Mouse (Mus musculus) left cerebral cortex, postnatal 36 days (tissue): ENCODE results near the gene Gnptab. TPM values are rescaled to one million over a fixed set of nuclear protein-coding genes. Genes with fewer than 3 reads are reported as not detected.
"Not testable (repeated sequence)": the region's sequence is repeated elsewhere in the genome, so short reads cannot be mapped to it uniquely, and the experiment has no call there.

Experiments
- DNase-seq, 2 experiments: peaks; one replicate each; pipeline ENCODE4 v3.0.0; 2021 to 2022; ENCODE audit warnings: low spot score in 2 of 2, mixed read lengths in 1 of 2
- intact Hi-C: fragments of 180-260 bp; cut with DNase I; formaldehyde crosslinking; loops from one replicate; pipeline ENCODE4 v1.15.1; 2025
- total RNA-seq, 2 experiments: library from RNA; stranded (reverse); gene quantifications; 2 replicates each; pipeline ENCODE4 v1.2.3; 2021

The Gnptab gene
- total RNA-seq, 2 experiments from 2014 or later: 71.4 to 76.5 TPM

DNA sequence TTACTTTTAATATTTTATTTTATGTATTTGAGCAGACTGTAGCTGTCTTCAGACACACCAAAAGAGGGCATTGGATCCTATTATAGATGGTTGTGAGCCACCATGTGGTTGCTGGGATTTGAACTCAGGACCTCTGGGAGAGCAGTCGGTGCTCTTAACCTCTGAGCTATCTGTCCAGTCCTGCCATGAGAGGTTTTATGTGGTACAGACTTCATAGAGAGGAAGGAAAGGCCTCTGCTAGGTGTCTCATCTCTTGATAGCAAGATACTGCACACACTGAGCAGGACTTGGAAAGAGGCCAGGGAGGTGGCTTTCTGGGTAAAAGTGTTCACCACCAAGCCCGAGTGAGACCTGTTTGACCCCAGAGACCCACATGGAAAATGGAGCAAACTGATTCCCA lies 6.0 kb upstream of the Gnptab start:
- intact Hi-C loops, DNase-seq: not testable (repeated sequence)

DNA sequence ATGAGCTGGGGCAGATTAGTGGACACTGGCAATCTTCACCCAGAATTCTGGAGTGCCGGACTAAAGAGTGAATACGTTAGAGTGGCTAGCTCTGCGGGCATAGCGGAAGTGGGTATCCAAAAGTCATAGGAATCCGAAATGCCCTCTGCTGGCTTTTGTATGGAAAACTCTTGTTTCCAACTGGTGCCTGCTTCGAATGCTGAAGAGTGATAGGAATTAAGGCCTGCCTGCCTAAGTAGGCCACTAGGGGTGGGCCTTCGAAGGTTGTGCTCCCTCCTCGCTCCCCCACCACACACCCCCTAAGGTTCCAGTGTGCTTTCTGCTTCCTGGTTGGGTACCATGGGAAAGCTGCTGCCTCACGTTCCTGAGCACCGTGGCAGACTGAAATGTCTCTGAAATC lies 3.9 kb upstream of the Gnptab start:
- DNase-seq: no peak
- intact Hi-C loops: loop anchor here (5.0 kb wide), 1 partner anchor 292 kb away; no protein-coding TSS in a partner anchor

DNA sequence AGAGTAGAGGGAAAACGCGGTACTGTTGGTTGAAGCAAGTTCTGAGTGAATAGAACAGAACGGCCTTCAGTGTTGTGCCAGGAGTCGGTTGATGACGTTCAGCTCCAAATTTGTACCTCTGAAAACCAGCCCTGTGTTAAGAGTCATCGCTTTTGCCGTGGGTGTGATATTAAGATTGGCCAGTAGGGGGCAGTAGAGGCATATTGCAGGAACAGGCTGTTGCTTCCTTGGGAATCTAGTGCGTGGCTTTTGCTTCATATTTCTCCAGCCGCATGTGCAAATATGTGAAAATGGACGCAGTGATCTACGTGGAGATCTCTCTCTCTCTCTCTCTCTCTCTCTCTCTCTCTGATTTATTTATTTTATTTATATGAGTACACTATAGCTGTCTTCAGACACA lies 2.2 kb upstream of the Gnptab start:
- peak; percentile 91 to 93 for DNase-seq
- intact Hi-C loops: loop anchor here (5.0 kb wide), 1 partner anchor 291 kb away; no protein-coding TSS in a partner anchor

GRCm38 (mm10) chr10:88377666-88378065 lies 1.3 kb upstream of the Gnptab start:
- intact Hi-C loops: loop anchor here (5.0 kb wide), 1 partner anchor 290 kb away; no protein-coding TSS in a partner anchor
- DNase-seq: no peak

GRCm38 (mm10) chr10:88380002-88380401 lies 1.1 kb downstream of the Gnptab start:
- intact Hi-C loops: no loop called here
- DNase-seq: peak; percentile 47

DNA sequence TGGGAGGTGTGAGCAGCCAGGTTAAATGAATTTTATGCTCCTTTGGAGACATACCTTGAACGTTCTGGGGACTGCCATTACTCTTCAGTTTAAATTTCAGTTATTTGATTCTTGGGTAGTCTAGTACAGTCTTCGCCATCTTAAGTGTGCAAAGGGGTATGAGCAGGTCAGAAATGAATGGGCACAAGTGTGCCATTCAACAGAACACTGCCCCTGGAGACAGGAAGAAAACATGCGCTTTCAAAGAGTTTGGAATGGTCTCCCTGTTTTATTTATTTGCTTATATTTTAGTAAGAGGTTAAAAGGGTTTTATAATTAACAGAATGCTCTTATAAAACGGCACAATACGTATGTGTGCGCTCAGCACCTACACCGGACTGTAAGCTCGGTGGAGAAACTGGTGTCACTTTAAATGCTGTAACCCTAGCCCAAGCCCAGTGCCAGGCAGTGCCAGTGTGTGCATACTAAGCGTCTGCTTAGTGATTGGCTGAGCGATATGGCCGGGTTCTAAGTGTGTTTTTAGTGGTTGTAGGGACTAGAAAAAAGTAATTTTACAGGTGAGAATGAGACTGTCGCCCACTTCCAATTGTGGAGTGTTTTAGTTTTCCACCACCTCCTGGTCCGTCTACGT lies 1.6 kb downstream of the Gnptab start:
- DNase-seq: no peak
- intact Hi-C loops: no loop called here

DNA sequence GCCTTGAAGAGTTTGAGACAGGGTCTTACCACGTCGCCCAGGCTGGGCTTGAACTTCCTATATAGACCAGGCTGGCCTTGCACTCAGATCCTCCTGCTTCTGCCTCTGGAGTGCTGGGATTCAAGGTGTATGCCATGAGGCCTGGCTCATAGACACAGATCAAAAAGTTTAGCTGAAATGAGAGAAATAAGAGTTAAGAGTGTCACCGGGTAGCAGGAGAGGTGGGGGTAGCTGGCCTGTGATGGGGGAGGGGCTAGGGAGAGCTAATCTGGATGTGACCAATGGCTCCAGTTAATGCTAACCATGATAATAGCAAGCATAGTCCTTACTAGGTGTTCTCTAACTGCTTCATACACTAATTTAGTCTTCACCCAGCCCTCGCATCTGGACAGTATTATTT lies 2.4 kb downstream of the Gnptab start:
- intact Hi-C loops: no loop called here
- DNase-seq: no peak

GRCm38 (mm10) chr10:88382009-88382408 lies 3.1 kb downstream of the Gnptab start:
- no peak for DNase-seq
- intact Hi-C loops: no loop called here

- DNase-seq: no peak
- intact Hi-C loops: no loop called here
These were observed 4.5 kb downstream of the Gnptab start for GRCm38 (mm10) chr10:88383479-88383878.

DNA sequence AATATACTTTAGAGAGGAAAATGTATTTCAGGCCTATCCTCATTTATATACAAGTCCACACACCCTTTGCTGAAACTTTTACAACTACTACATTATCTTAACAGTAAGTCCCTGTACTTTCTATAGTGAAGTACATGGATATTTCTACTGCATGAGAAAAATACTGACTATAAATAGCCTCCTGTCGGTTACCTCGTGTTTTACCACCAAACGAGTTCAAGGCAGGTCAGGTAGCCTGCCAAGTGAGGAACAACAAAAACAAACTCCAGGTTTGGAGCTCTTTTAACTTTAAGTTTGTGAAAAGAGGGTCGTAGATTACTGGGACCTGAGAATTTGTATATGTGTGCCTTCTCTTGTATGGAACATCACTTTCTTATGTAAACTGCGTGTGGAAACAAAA lies 5.1 kb downstream of the Gnptab start:
- intact Hi-C loops: no loop called here
- DNase-seq: no peak

GRCm38 (mm10) chr10:88385290-88385689 lies 6.4 kb downstream of the Gnptab start:
- intact Hi-C loops: no loop called here
- no peak for DNase-seq

- intact Hi-C loops: no loop called here
- DNase-seq: no peak
These were observed 6.8 kb downstream of the Gnptab start for GRCm38 (mm10) chr10:88385758-88386157.

GRCm38 (mm10) chr10:88386251-88386650 lies 7.3 kb downstream of the Gnptab start:
- intact Hi-C loops: no loop called here
- no peak for DNase-seq

DNA sequence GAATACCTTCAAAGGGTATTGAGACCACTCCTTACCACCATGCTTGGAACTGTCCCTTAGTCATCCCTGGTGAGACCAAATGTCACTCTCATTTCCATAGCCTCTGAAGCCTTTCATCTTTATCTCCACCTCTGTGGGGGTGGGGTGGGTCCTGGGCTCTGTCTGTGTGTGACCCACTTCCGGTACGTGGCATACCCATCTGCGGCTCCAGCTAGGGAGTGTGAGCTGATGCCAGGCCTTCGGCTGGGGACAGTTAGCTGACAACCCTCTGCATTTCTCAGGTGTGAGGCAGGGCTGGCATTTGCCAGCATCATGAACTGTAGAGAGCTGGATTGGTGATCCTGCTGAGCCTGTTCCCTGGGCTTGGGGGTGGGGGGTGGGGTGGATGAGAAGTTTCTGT lies 10.6 kb downstream of the Gnptab start:
- DNase-seq: no peak
- intact Hi-C loops: no loop called here

GRCm38 (mm10) chr10:88390096-88390790 lies 11.3 kb downstream of the Gnptab start:
- intact Hi-C loops: no loop called here

DNA sequence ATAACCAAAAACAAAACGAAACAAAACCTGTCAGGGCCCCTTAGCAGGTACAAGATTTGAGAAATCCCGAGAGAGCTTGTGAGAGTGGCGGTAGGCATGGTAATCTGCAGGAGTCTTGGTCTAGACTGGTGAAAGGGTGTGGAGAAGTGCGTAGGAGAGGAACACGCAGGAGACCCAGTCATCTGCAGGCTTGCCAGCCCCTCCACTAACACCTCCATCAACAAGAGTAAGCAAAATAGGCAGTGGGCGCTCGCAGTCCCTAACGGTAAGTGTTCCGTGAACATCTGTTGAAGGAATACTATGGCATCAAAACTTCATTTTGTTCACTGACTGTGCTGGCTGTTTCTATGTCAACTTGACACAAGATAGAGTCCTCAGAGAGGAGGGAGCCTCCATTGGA lies 12.6 kb downstream of the Gnptab start:
- intact Hi-C loops: no loop called here
- DNase-seq: peak in 1 of 2 experiments; percentile 17

More at GRCm38 (mm10) chr10:88390096-88390790, 11.3 kb downstream of the Gnptab start:
- no peak for DNase-seq

DNA sequence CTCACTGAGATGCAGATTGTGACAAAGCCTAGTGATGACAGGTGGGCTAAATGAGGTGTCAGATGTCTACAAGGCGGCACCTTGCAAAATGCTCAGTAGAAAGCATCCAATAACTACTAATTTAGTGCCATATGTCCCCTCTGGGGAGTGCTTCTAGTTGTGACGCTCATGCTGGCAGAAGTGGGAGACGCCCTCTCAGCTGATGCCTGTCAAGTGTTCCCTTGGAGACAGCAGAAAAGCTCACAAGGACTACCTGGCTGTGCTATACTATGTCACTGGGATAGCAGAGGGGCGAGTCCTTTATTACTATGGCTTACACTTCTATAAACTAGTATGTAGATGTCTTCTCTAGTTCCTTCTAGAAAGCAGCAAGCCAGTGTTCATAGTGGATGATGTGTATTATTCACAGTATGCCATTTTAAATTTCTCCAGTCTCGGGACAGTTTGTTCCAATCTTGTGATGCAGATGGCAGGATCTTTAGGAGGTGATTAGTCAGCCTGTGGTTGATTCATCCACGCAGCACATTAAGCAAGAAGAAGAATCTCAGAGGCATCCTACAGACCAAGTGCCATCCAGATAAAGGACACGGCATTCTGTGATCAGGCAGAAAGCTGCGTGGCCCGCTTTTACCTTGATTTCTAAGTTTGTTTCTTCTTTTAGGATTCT lies 13.4 kb downstream of the Gnptab start:
- peak in 1 of 2 experiments; percentile 40 for DNase-seq
- intact Hi-C loops: no loop called here

GRCm38 (mm10) chr10:88398668-88399243 lies 19.8 kb downstream of the Gnptab start:
- DNase-seq: no peak
- intact Hi-C loops: no loop called here

DNA sequence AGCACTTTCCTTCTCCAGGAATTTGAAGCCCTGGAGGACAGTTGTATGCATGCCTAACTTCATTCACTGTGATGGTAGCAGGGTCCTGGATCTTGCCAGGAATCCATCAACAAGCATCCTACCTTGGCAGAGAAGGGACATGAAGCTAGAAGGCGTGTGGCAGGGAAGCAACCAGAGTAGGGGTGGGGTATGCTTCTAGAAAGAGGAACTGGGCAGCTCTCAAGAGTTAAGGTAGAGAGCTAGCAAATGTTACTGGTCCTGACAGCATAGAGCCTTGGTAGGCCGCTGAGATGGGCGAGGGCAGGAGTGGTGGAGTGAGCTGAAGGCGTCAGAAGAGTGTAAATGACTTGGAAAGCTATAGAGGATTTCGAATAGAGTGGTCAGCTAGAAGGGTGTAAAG lies 20.3 kb downstream of the Gnptab start:
- intact Hi-C loops: no loop called here
- DNase-seq: no peak

- intact Hi-C loops: no loop called here
- no peak for DNase-seq
These were observed 24.1 kb downstream of the Gnptab start for GRCm38 (mm10) chr10:88403021-88403420.
